ENCODE assay signal across 8 mouse cellular contexts in the genomic region with DNA sequence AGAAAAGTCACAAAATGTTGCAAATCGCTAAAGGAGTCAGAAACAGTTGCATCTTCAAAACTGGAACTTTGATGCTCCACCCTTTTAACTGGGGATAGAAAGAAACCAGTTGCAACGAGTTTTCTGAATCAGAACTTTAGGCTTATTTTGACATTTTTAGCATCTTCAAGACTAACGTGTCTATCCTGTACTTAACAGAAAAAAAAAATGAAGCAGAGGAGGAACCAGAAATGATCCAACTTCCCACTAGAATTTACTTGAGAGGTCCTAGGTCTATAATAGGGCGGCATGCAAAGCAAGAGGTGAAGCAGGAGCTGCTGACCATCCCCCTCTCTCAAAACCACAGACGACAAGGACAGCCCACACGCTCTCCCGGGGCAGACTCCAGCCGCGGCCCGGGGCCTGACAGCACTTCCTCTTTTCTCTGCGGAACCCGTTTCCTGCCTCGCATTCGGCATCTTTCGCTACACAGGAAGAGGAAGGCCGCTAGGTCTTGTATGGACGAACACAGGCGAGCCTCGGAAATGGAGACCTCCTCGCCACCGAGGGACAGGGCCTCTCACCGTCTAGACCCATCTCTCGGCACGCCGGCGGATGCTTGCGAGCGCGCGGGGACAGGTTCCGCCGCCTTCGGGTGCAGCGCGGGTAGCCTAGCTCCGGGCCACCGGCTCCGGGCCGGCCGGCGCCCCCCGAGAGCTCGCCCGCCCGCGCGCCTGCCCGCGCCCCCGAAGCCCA. TPM values are rescaled to one million over a fixed set of nuclear protein-coding genes. Genes with fewer than 3 reads are reported as not detected.
A peak's percentile ranks its signal among the peaks of the same experiment; 100 is the strongest.
DNase-seq lines count a peak whose midpoint lies in the region; ATAC-seq and TF ChIP-seq lines count a peak whose summit lies in the region.

No protein-coding gene starts in this region.

- H3K9me3 ChIP-seq in forebrain, embryonic 13.5 days (replicated peaks): no peaks in the 10 kb centered on the region
- no peaks in the 10 kb centered on the region for H3K9me3 ChIP-seq in heart, postnatal 0 days (replicated peaks; ENCODE audit: control insufficient read depth, low read length)
- H3K9me3 ChIP-seq in liver, embryonic 15.5 days (replicated peaks): no peaks in the 10 kb centered on the region
- H3K9me3 ChIP-seq in neural tube, embryonic 11.5 days (ENCODE audit: control insufficient read depth, low read length): no peaks in the 10 kb centered on the region

- WGBS in forebrain, embryonic 13.5 days: 1% methylated on average over 45 of the region's 50 CpGs
- under 1% methylated on average over 36 of the region's 50 CpGs for WGBS in heart, postnatal 0 days
- under 1% methylated on average over 50 of the region's 50 CpGs for WGBS in liver, embryonic 15.5 days (ENCODE audit: insufficient replicate concordance)
- WGBS in neural tube, embryonic 11.5 days: under 1% methylated on average over 49 of the region's 50 CpGs

- peak; percentile 50; the same call in 1 of the 2 replicates for ATAC-seq in forebrain, embryonic 13.5 days
- peak; percentile 78 for ATAC-seq in heart, postnatal 0 days (ENCODE audit: insufficient read depth, low read depth)
- peak; percentile 49 for ATAC-seq in liver, embryonic 15.5 days (ENCODE audit: insufficient read depth)
- peak; percentile 72 for ATAC-seq in neural tube, embryonic 11.5 days (ENCODE audit: insufficient read depth, low FRiP score, low TSS enrichment)

- peak overlapping the region; percentile 86 for H3K4me2 ChIP-seq in forebrain, embryonic 13.5 days
- H3K4me2 ChIP-seq in heart, postnatal 0 days (ENCODE audit: low read depth, low read length): peak overlapping the region; percentile 66
- H3K4me2 ChIP-seq in liver, embryonic 15.5 days: peak overlapping the region; percentile 86
- H3K4me2 ChIP-seq in neural tube, embryonic 11.5 days (ENCODE audit: low read depth): peak overlapping the region; percentile 58

- H3K36me3 ChIP-seq in forebrain, embryonic 13.5 days (ENCODE audit: poor library complexity, severe bottlenecking): peaks cover 14% of the 10 kb centered on the region
- H3K36me3 ChIP-seq in heart, postnatal 0 days (replicated peaks; ENCODE audit: control insufficient read depth, insufficient read depth, low read length): 0 out of 2 replicates have a peak, but pooled peaks cover 4% of the 10 kb centered on the region
- peaks cover 7% of the 10 kb centered on the region; the same call in 1 of the 2 replicates for H3K36me3 ChIP-seq in liver, embryonic 15.5 days (replicated peaks)
- no peaks in the 10 kb centered on the region for H3K36me3 ChIP-seq in neural tube, embryonic 11.5 days (ENCODE audit: control insufficient read depth, insufficient read depth, low read length)

- peak overlapping the region; percentile 92 for H3K27ac ChIP-seq in forebrain, embryonic 13.5 days
- H3K27ac ChIP-seq in heart, postnatal 0 days (ENCODE audit: low read depth): peak overlapping the region; percentile 99
- H3K27ac ChIP-seq in liver, embryonic 15.5 days (replicated peaks): peak overlapping the region; percentile 97
- peak overlapping the region; percentile 91 for H3K27ac ChIP-seq in neural tube, embryonic 11.5 days (ENCODE audit: low read depth, low read length)

- H3K4me3 ChIP-seq in forebrain, embryonic 13.5 days: peak overlapping the region; percentile 89
- peak overlapping the region; percentile 94 for H3K4me3 ChIP-seq in heart, postnatal 0 days (ENCODE audit: low read depth, low read length)
- H3K4me3 ChIP-seq in liver, embryonic 15.5 days (replicated peaks): peak overlapping the region; percentile 87
- peak overlapping the region; percentile 94 for H3K4me3 ChIP-seq in neural tube, embryonic 11.5 days (ENCODE audit: low read depth, low read length)

- peaks cover 20% of the 10 kb centered on the region for H3K4me1 ChIP-seq in forebrain, embryonic 13.5 days
- peaks cover 10% of the 10 kb centered on the region for H3K4me1 ChIP-seq in heart, postnatal 0 days (ENCODE audit: control insufficient read depth, insufficient read depth)
- peaks cover 42% of the 10 kb centered on the region for H3K4me1 ChIP-seq in liver, embryonic 15.5 days (replicated peaks)
- peaks cover 5% of the 10 kb centered on the region; the same call in 1 of the 2 replicates for H3K4me1 ChIP-seq in neural tube, embryonic 11.5 days (ENCODE audit: control insufficient read depth, insufficient read depth, low read length)

- H3K27me3 ChIP-seq in forebrain, embryonic 13.5 days: no peaks in the 10 kb centered on the region
- H3K27me3 ChIP-seq in heart, postnatal 0 days (ENCODE audit: control insufficient read depth, insufficient read depth, low read length): no peaks in the 10 kb centered on the region
- H3K27me3 ChIP-seq in liver, embryonic 15.5 days: no peaks in the 10 kb centered on the region
- no peaks in the 10 kb centered on the region for H3K27me3 ChIP-seq in neural tube, embryonic 11.5 days (ENCODE audit: control insufficient read depth, insufficient read depth, low read length)

- H3K9ac ChIP-seq in forebrain, embryonic 13.5 days: peak overlapping the region; percentile 91
- peak overlapping the region; percentile 96 for H3K9ac ChIP-seq in heart, postnatal 0 days (replicated peaks; ENCODE audit: low read depth, low read length)
- peak overlapping the region; percentile 90 for H3K9ac ChIP-seq in liver, embryonic 15.5 days
- H3K9ac ChIP-seq in neural tube, embryonic 11.5 days (ENCODE audit: low read length): peak overlapping the region; percentile 88

- DNase-seq in ES-CJ7 (ENCODE audit: low read depth, low spot score): peak; percentile 91
- peak; percentile 59 for DNase-seq in c-Kit-positive CD71-positive TER-119-negative erythroid progenitor cells, embryonic 14.5 days (ENCODE audit: low read depth)
- peak; percentile 86 for DNase-seq in heart, postnatal 0 days (ENCODE audit: low spot score)
- peak; percentile 85 to 87 for DNase-seq in kidney, postnatal 36 days
- peak; percentile 83 for DNase-seq in neural tube, embryonic 11.5 days (ENCODE audit: low spot score)
- peak; percentile 71 for DNase-seq in telencephalon, adult 2 months (ENCODE audit: low read depth, low spot score)

- peak; percentile 53; the same call in 1 of the 2 replicates for TF ChIP-seq EP300 in heart, postnatal 0 days (IDR thresholded peaks at IDR 0.05; ENCODE audit: low read depth)

- TF ChIP-seq CTCF in heart, postnatal 0 days (IDR thresholded peaks at IDR 0.05; ENCODE audit: low read depth): no peak

RNA-seq across cellular contexts. Expression of a gene that starts 0.5 kb away (rescaled TPM):
- 148 and 166 TPM in 2 replicates for polyA plus RNA-seq in forebrain, embryonic 13.5 days (2015; fragmentation: Nextera tagmentation; extraction: Ambion mirVana)
- total RNA-seq in heart, postnatal 0 days (2014; rRNA removed; ENCODE audit: low replicate concordance): 18.4 and 25.2 TPM in 2 replicates
- 58.8 and 59.7 TPM in 2 replicates for polyA plus RNA-seq in heart, postnatal 0 days (2015; fragmentation: Nextera tagmentation; extraction: Ambion mirVana)
- 47.5 and 54.7 TPM in 2 replicates for polyA plus RNA-seq in liver, embryonic 15.5 days (2015; fragmentation: Nextera tagmentation; extraction: Ambion mirVana)
- 75.1 and 78.0 TPM in 2 replicates for polyA plus RNA-seq in neural tube, embryonic 11.5 days (2014; fragmentation: Nextera tagmentation; extraction: Ambion mirVana)

Comparison
In these comparisons a context has a peak if more than half of its experiments do, and no peak if none do; other contexts are left out.
1. Peak in every context shown above with its lines: DNase-seq, ATAC-seq, H3K4me3 ChIP-seq and H3K27ac ChIP-seq.